ENCODE assay signal across 9 mouse cellular contexts in the genomic region with DNA sequence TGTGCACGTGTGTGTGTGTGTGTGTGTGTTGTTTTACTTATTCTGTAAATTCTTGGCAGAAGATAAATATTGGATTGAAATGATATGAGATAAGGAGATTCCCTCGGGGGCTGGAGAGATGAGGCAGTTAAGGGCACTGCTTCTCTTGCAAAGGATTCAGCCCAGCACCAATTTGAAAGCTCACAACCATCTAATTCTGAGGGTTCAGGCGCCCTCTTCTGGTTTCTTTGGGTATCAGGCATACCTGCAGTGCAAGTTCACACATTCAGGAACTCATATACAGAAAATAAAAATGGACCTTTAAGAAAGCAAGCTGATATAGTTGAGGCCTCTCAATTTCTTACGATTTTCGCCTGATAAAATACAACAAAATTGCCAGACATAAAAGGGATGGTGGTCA. TPM values are rescaled to one million over a fixed set of nuclear protein-coding genes. Genes with fewer than 3 reads are reported as not detected.
A peak's percentile ranks its signal among the peaks of the same experiment; 100 is the strongest.
DNase-seq lines count a peak whose midpoint lies in the region; ATAC-seq and TF ChIP-seq lines count a peak whose summit lies in the region.
"Had no signal": no experiment of that assay in that cellular context is flagged by ENCODE, and none has a peak within 500 bp of the region (broad histone marks: within the 10 kb centered on the region; RNA-seq: fewer than 3 reads in every experiment).

No protein-coding gene starts in this region.

- TF ChIP-seq CTCF in left cerebral cortex, adult 2 months (IDR thresholded peaks at IDR 0.05) = peak; percentile 80

- H3K27me3 ChIP-seq in liver, embryonic 12.5 days (replicated peaks) = no peaks in the 10 kb centered on the region
- H3K27me3 ChIP-seq: neural tube, embryonic 13.5 days had no signal

- H3K9me3 ChIP-seq in liver, embryonic 12.5 days (replicated peaks) = no peaks in the 10 kb centered on the region
- H3K9me3 ChIP-seq: neural tube, embryonic 13.5 days had no signal

- H3K4me3 ChIP-seq in liver, embryonic 12.5 days = no peak overlapping the region
- H3K4me3 ChIP-seq in left cerebral cortex, adult 2 months = no peak overlapping the region
- H3K4me3 ChIP-seq: neural tube, embryonic 13.5 days had no signal

- intact Hi-C loops in left cerebral cortex, adult 2 months (cut with DNase I) = loop anchor here (2.0 kb wide), 1 partner anchor 112 kb away; no protein-coding TSS in a partner anchor

- ATAC-seq in liver, embryonic 12.5 days = no peak
- 0 out of 2 replicates have a peak, but pooled peaks have one; percentile 27 for ATAC-seq in granulocyte monocyte progenitor cell, adult 5-6 weeks (replicated peaks; ENCODE audit: poor library complexity, severe bottlenecking)
- no peak for ATAC-seq in inflammation-experienced regulatory T-cells, adult 6 months

- H3K9ac ChIP-seq in liver, embryonic 12.5 days = no peak overlapping the region
- H3K9ac ChIP-seq: neural tube, embryonic 13.5 days had no signal

- no peak overlapping the region for H3K4me2 ChIP-seq in liver, embryonic 12.5 days
- H3K4me2 ChIP-seq: neural tube, embryonic 13.5 days had no signal

- WGBS in liver, embryonic 12.5 days (ENCODE audit: insufficient replicate concordance) = 25% methylated on average over 5 of the region's 5 CpGs

- no peaks in the 10 kb centered on the region; the same call in 1 of the 2 replicates for H3K4me1 ChIP-seq in liver, embryonic 12.5 days

- no peak overlapping the region for H3K27ac ChIP-seq in liver, embryonic 12.5 days
- no peak overlapping the region for H3K27ac ChIP-seq in left cerebral cortex, adult 2 months
- H3K27ac ChIP-seq: neural tube, embryonic 13.5 days had no signal

- peak; percentile 66 for DNase-seq in liver
- DNase-seq in R1 (ENCODE audit: low read depth, low spot score) = peak; percentile 77
- DNase-seq in cerebellum, postnatal 10 days = peak; percentile 85 to 91
- DNase-seq in left cerebral cortex, adult 2 months (ENCODE audit: extremely low spot score in 1 of 2, low spot score in 2 of 2) = peak; percentile 62 to 74
- DNase-seq in retina, adult 2 months (ENCODE audit: low read depth, low spot score) = peak; percentile 39

- no peaks in the 10 kb centered on the region for H3K36me3 ChIP-seq in liver, embryonic 12.5 days
- H3K36me3 ChIP-seq: neural tube, embryonic 13.5 days had no signal

RNA-seq across cellular contexts. Expression of gene Higd1c, which starts 10.7 kb away (rescaled TPM):
- not detected in 2 replicates for polyA plus RNA-seq in liver, embryonic 12.5 days (2016; fragmentation: Nextera tagmentation; extraction: Ambion mirVana)
- total RNA-seq in granulocyte monocyte progenitor cell, adult 5-6 weeks (2014; fragmentation: Nextera tagmentation) = not detected in 2 replicates
- total RNA-seq in granulocyte monocyte progenitor cell, adult 5-6 weeks (2017) = not detected in 2 replicates
- not detected for total RNA-seq in left cerebral cortex, adult 2 months (2021)
- not detected for polyA plus RNA-seq in inflammation-experienced regulatory T-cells, adult 6 months (2017; shearing (Covaris generic))

RNA-seq across cellular contexts. Expression of gene Mettl7a2, which starts 22.1 kb away (rescaled TPM):
- polyA plus RNA-seq in liver, embryonic 12.5 days (2016; fragmentation: Nextera tagmentation; extraction: Ambion mirVana) = not detected in 2 replicates
- total RNA-seq in granulocyte monocyte progenitor cell, adult 5-6 weeks (2014; fragmentation: Nextera tagmentation) = not detected in 2 replicates
- total RNA-seq in granulocyte monocyte progenitor cell, adult 5-6 weeks (2017) = not detected in 2 replicates
- total RNA-seq in left cerebral cortex, adult 2 months (2021) = under 1 TPM; 0.59 to 0.89 TPM
- not detected for polyA plus RNA-seq in inflammation-experienced regulatory T-cells, adult 6 months (2017; shearing (Covaris generic))
- polyA plus RNA-seq: neural tube, embryonic 13.5 days had no signal

RNA-seq across cellular contexts. Expression of gene Methig1, which starts 22.1 kb away (rescaled TPM):
- not detected in 2 replicates for polyA plus RNA-seq in liver, embryonic 12.5 days (2016; fragmentation: Nextera tagmentation; extraction: Ambion mirVana)
- not detected in 2 replicates for total RNA-seq in granulocyte monocyte progenitor cell, adult 5-6 weeks (2014; fragmentation: Nextera tagmentation)
- total RNA-seq in granulocyte monocyte progenitor cell, adult 5-6 weeks (2017) = not detected in 2 replicates
- under 1 TPM in 1 of 2 experiments, not detected in 1; 0.68 TPM for total RNA-seq in left cerebral cortex, adult 2 months (2021)
- polyA plus RNA-seq in inflammation-experienced regulatory T-cells, adult 6 months (2017; shearing (Covaris generic)) = under 1 TPM in 1 of 3 experiments, not detected in 2; 0.36 TPM

RNA-seq across cellular contexts. Expression of gene Mettl7a3, which starts 40.3 kb away (rescaled TPM):
- not detected in 2 replicates for polyA plus RNA-seq in liver, embryonic 12.5 days (2016; fragmentation: Nextera tagmentation; extraction: Ambion mirVana)
- not detected in 2 replicates for total RNA-seq in granulocyte monocyte progenitor cell, adult 5-6 weeks (2014; fragmentation: Nextera tagmentation)
- not detected in 2 replicates for total RNA-seq in granulocyte monocyte progenitor cell, adult 5-6 weeks (2017)
- under 1 TPM in 1 of 2 experiments, not detected in 1; 0.66 TPM for total RNA-seq in left cerebral cortex, adult 2 months (2021)
- polyA plus RNA-seq in inflammation-experienced regulatory T-cells, adult 6 months (2017; shearing (Covaris generic)) = not detected

RNA-seq across cellular contexts. Expression of gene Gm5475, which starts 46.9 kb away (rescaled TPM):
- 0.06 and 0.08 TPM in 2 replicates for polyA plus RNA-seq in liver, embryonic 12.5 days (2016; fragmentation: Nextera tagmentation; extraction: Ambion mirVana)
- total RNA-seq in granulocyte monocyte progenitor cell, adult 5-6 weeks (2014; fragmentation: Nextera tagmentation) = not detected in 2 replicates
- not detected in 2 replicates for total RNA-seq in granulocyte monocyte progenitor cell, adult 5-6 weeks (2017)
- not detected for total RNA-seq in left cerebral cortex, adult 2 months (2021)
- under 1 TPM in 2 of 3 experiments, not detected in 1; 0.26 to 0.49 TPM for polyA plus RNA-seq in inflammation-experienced regulatory T-cells, adult 6 months (2017; shearing (Covaris generic))
